Mouse (Mus musculus): ENCODE measurements around the gene Rbm4b. TPM values are rescaled to one million over a fixed set of nuclear protein-coding genes. Genes with fewer than 3 reads are reported as not detected.

Gene Rbm4b
- total RNA-seq (2021): 1 to 10 TPM; 2.5 to 3.4 TPM
- long read RNA-seq, experiment 1, full-length matches to known transcripts: 5 of 6 reads
- long read RNA-seq, experiment 1, partial matches to known transcripts: 0 of 6 reads
- long read RNA-seq, experiment 1, other reads (novel, unspliced or antisense): 1 of 6 reads
- long read RNA-seq, experiment 2, partial matches to known transcripts: 0 of 2 reads
- long read RNA-seq, experiment 2, other reads (novel, unspliced or antisense): 0 of 2 reads

DNA sequence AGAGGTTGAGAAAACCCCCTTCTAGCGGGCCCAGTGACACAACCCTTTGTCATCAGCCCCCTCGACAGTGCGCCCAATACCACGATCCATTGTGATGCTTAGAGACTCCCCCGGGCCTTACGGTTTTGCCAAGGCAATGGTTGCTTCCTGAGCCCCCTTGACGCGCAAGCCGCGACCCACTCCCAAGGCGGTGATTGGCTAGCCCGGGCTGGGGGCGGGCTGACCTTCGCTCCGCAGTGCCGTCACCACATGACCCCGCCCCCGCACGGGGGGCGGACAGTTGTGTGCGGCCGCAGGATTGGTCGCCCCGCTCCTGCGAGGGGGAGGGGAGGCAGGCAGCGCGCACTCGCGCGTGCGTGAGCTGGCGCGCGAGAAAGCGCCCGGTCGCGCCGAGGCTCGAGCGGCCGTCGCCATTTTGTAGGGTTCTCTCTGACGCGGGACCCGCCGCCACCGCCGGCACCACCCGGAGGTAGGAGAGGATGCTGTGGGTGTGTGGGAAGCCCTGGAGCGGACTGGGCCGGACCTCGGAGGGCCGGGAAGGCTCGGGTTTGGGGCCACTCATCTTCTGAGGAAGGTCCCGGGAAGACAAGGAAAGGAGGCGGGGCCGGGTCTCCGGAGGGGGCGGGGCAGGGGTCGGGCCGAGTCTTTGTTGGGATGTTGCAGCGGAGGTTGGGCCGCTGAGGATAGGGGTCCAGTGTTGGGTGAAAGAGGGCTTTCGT lies at the start of gene Rbm4b:
TSS of gene Rbm4b (plus strand) at position 305 of the 719 bp plus-strand sequence.
- intact Hi-C loops (cut with DNase I; ENCODE audit: low total_unique reads): loop anchor here (10.0 kb wide), 1 partner anchor 228 kb away; no protein-coding TSS in a partner anchor
- peak; percentile 96 for DNase-seq

DNA sequence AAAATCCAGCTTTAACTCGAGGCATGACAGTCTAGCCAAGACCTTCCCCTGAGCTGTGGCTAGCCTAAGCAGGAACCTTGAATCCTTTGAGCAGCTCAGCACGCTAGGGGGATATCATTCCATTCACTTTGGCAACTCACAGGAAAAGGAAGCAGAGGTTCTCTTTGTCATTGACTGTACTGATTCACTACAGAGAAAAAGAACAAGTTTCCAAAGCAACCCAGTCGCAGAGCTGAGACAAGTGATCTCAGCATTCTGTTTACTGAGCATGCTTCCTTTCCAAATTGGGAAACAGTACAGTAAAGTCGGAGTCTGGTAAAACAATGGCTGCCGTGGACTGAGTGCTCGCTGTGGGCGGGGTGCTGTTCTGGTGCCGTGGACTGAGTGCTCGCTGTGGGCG lies 47.5 kb upstream of the Rbm4b start:
- intact Hi-C loops (cut with DNase I; ENCODE audit: low total_unique reads): no loop called here
- no peak for DNase-seq

- DNase-seq: no peak
- intact Hi-C loops (cut with DNase I; ENCODE audit: low total_unique reads): loop anchor here (10.0 kb wide), 1 partner anchor 56 kb away; no protein-coding TSS in a partner anchor
These were observed 45.1 kb upstream of the Rbm4b start, which contains the start of gene Sptbn2 for GRCm38 (mm10) chr19:4711098-4711600. Gene Sptbn2 (plus strand): TSS chr19:4711167.

GRCm38 (mm10) chr19:4711601-4712155 lies 44.6 kb upstream of the Rbm4b start:
- intact Hi-C loops (cut with DNase I; ENCODE audit: low total_unique reads): loop anchor here (10.0 kb wide), 1 partner anchor 57 kb away; no protein-coding TSS in a partner anchor

GRCm38 (mm10) chr19:4712156-4712780 lies 44.0 kb upstream of the Rbm4b start:
- intact Hi-C loops (cut with DNase I; ENCODE audit: low total_unique reads): loop anchor here (10.0 kb wide), 1 partner anchor 57 kb away; no protein-coding TSS in a partner anchor
- no peak for DNase-seq

More at GRCm38 (mm10) chr19:4711601-4712155, 44.6 kb upstream of the Rbm4b start:
- no peak for DNase-seq

DNA sequence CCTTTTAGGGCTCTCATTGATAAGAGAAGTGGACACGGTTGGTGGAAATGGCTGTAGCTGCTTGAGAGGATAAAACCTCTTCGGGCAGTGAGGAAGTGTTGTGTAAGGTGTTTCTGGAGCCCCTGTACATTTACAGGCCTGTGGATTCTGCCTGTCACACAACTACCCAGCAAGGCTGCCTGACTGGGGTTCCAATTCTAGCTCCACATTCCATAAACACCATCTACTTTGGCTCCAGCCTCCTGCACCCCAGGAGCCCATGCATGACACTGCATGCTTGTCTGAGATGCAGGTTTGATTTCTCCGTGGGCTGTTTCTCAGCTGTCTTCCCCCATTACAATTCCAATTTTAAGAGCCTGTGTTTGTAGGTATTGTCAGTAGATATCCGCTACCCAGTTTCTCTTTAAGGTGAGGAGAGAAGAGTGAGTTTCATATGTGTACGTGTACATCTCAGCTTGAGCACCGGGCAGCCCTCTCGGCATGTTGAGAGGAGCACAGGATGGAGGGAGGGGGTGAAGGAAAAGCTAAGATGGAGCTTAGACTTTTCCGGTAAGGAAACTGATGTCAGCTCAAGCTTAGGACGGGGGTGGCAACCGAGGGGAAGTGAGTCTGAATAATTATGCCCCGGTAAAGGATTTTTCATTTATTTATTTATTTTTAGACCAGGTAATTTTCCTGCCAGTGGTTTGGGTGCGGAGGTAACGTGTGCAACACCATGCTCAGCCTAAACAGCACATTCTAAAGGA lies 43.3 kb upstream of the Rbm4b start:
- DNase-seq: no peak
- intact Hi-C loops (cut with DNase I; ENCODE audit: low total_unique reads): loop anchor here (10.0 kb wide), 1 partner anchor 58 kb away; no protein-coding TSS in a partner anchor

DNA sequence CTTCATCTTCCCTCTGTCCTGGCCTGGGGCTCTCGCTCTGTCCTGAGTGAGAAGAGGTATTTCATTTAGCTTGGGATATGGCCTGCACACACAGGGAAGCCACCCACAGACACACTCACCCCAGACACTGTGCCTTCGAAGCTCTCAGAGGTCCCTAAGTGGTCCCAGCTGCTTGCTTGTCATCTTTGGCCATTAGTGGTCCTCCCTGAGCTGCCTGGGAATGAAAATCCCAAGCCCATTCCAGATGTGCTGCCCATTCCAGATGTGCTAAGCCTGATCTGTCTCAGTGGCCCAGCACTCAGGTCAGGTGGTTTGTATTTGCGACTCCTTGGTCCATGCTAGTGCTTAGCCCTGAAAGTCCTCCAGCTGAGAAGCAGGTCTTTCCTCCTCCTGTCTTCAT lies 42.4 kb upstream of the Rbm4b start:
- no peak for DNase-seq
- intact Hi-C loops (cut with DNase I; ENCODE audit: low total_unique reads): loop anchor here (10.0 kb wide), 1 partner anchor 59 kb away; no protein-coding TSS in a partner anchor

DNA sequence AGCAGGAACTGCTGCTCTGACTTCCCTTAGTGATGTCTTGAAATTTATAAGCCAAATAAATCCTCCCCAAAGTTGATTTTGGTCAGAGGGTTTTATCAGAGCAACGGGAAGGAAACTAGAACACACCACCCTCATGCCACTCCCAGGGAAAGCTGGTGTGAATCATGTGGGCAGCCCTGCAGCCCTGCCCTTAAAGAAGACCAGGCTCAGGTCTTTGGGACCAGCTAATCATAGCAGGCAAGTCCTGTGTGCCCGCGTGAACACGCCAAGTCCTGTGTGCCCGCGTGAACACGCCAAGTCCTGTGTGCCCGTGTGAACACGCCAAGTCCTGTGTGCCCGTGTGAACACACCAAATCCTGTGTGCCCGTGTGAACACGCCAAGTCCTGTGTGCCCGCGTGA lies 39.5 kb upstream of the Rbm4b start:
- intact Hi-C loops (cut with DNase I; ENCODE audit: low total_unique reads): loop anchor here (10.0 kb wide), 1 partner anchor 62 kb away; no protein-coding TSS in a partner anchor
- no peak for DNase-seq

- no peak for DNase-seq
- intact Hi-C loops (cut with DNase I; ENCODE audit: low total_unique reads): loop anchor here (10.0 kb wide), 1 partner anchor 62 kb away; no protein-coding TSS in a partner anchor
These were observed 39.0 kb upstream of the Rbm4b start for GRCm38 (mm10) chr19:4717281-4717680.

GRCm38 (mm10) chr19:4718716-4719115 lies 37.6 kb upstream of the Rbm4b start:
- DNase-seq: no peak
- intact Hi-C loops (cut with DNase I; ENCODE audit: low total_unique reads): loop anchor here (10.0 kb wide), 1 partner anchor 64 kb away; no protein-coding TSS in a partner anchor

DNA sequence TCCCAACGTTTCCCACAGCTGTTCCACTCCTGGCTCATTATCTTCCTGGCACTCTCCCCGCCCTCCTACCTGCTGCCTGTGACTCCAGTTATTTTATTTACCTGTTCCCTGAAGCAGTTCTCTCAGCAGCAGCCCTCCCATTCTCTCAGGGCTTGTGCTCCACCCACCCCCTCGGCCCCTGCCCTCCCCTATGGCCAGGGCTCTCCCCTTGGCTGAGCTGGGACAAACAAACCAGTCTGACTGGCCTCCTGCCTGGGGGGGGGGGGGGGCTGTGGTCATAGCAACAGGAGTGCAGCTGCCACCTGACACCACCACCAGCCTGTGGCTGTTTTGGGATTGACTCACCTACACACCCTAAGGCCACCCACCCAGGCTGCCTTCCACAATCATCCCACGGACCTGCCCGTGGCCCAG lies 36.9 kb upstream of the Rbm4b start:
- intact Hi-C loops (cut with DNase I; ENCODE audit: low total_unique reads): loop anchor here (10.0 kb wide), 1 partner anchor 65 kb away; no protein-coding TSS in a partner anchor
- DNase-seq: no peak

DNA sequence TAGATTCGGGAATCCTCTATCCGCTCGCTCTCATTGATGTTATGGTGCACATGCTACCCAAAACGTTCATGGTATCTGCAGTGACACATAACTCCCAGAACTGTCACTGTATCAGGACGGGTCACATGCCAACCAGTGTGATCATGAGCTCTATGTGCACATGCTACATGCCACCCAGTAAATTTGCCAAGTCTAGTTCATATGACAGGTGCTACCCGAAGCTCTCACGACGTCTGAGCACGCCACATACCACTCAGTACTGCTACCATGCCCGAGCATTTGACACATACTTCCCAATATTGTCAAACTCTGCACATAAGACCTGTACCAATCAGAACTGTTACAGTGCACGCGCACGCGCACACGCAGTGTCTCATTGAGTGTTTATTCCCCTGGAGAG lies 36.2 kb upstream of the Rbm4b start:
- intact Hi-C loops (cut with DNase I; ENCODE audit: low total_unique reads): no loop called here

GRCm38 (mm10) chr19:4720671-4721244 lies 35.5 kb upstream of the Rbm4b start:
- no peak for DNase-seq
- intact Hi-C loops (cut with DNase I; ENCODE audit: low total_unique reads): no loop called here

More for the DNA sequence above, 36.2 kb upstream of the Rbm4b start:
- DNase-seq: no peak

DNA sequence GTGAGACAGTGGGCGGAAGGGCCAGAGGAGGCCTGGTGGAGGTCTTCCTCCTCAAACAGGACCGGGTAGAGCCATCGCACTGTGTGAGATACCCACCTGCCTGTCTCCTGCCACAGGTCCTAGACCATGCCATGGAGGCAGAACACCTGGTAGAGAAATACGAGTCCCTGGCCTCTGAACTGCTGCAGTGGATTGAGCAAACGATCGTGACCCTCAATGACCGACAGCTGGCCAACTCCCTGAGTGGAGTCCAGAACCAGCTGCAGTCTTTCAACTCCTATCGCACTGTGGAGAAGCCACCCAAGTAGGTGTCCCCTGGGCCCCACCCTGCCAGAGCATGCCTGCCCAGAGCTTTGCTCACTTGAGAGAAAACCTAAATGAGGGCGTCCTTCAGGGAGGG lies 27.1 kb upstream of the Rbm4b start:
- no peak for DNase-seq
- intact Hi-C loops (cut with DNase I; ENCODE audit: low total_unique reads): no loop called here

- intact Hi-C loops (cut with DNase I; ENCODE audit: low total_unique reads): no loop called here
- no peak for DNase-seq
These were observed 23.2 kb upstream of the Rbm4b start for GRCm38 (mm10) chr19:4733052-4733451.

DNA sequence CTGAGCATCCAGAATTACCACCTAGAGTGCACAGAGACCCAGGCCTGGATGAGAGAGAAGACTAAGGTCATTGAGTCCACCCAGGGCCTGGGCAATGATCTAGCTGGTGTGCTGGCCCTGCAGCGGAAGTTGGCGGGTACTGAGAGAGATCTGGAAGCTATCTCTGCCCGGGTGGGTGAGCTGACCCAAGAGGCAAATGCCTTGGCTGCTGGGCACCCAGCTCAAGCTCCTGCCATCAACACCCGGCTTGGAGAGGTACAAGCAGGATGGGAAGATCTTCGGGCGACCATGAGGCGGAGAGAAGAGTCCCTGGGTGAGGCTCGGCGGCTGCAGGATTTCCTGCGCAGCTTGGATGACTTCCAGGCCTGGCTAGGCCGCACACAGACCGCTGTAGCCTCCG lies 18.4 kb upstream of the Rbm4b start:
- no peak for DNase-seq
- intact Hi-C loops (cut with DNase I; ENCODE audit: low total_unique reads): loop anchor here (5.0 kb wide), 1 partner anchor 419 kb away; no protein-coding TSS in a partner anchor

DNA sequence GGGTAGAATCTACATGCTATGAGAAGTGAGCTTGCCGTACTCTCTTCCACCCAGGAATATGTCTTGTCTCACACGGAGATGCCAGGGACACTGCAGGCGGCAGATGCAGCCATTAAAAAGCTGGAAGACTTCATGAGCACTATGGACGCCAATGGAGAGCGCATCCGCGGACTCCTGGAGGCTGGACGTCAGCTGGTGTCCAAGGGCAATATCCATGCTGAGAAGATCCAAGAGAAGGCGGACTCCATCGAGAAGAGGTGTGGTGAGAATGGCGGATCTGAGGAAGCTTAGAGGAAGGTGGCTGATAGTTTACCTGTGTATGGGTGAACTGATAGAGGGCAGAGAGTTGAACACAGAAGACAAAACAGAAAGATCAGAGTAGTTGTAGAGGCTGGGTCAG lies 17.2 kb upstream of the Rbm4b start:
- DNase-seq: no peak
- intact Hi-C loops (cut with DNase I; ENCODE audit: low total_unique reads): loop anchor here (5.0 kb wide), 1 partner anchor 418 kb away; no protein-coding TSS in a partner anchor

- DNase-seq: no peak
- intact Hi-C loops (cut with DNase I; ENCODE audit: low total_unique reads): loop anchor here (5.0 kb wide), 3 partner anchors 112 to 418 kb away; partner anchors contain the start of genes 2010003K11Rik and Rce1
These were observed 16.5 kb upstream of the Rbm4b start for GRCm38 (mm10) chr19:4739762-4740161.

All from gastrocnemius, postnatal 14 days (tissue).